Mouse (Mus musculus) monocyte, adult 5-6 weeks (primary cell): ENCODE measurements at regions not wholly inside any gene's neighbourhood (a gene's known extent, or its start where the extent isn't known, plus 50 kb on each side); places are given as distances from the start of the nearest gene placed in this dataset.

Experiments used
- ATAC-seq: fragments of 153-309, 156-312 bp; replicated peaks from 2 replicates; pipeline ENCODE4 v1.8.0; 2017; ENCODE audit warnings: mild to moderate bottlenecking; ENCODE audit not compliant: low TSS enrichment, insufficient number of reproducible peaks, severe bottlenecking, poor library complexity, low FRiP score

GRCm38 (mm10) chr1:61300491-61300890, 322.8 kb downstream of the Icos start:
- no peak for ATAC-seq

- ATAC-seq = no peak
Measured at GRCm38 (mm10) chr1:61301041-61302030, 323.6 kb downstream of the Icos start.

GRCm38 (mm10) chr1:61302570-61303071, 324.9 kb downstream of the Icos start:
- no peak for ATAC-seq

- no peak for ATAC-seq
Measured at GRCm38 (mm10) chr1:61306296-61306695, 328.6 kb downstream of the Icos start.

GRCm38 (mm10) chr1:61309563-61309962, 329.1 kb upstream of the Pard3b start:
- ATAC-seq = no peak

- no peak for ATAC-seq
Measured at GRCm38 (mm10) chr1:61310063-61310760, 328.4 kb upstream of the Pard3b start.

GRCm38 (mm10) chr1:61310761-61311090, 327.9 kb upstream of the Pard3b start:
- ATAC-seq = no peak

- ATAC-seq = no peak
Measured at GRCm38 (mm10) chr1:61313196-61313595, 325.4 kb upstream of the Pard3b start.

- ATAC-seq = no peak
Measured at GRCm38 (mm10) chr1:61316261-61316660, 322.4 kb upstream of the Pard3b start.

GRCm38 (mm10) chr1:61316736-61317135, 321.9 kb upstream of the Pard3b start:
- ATAC-seq = no peak

- ATAC-seq = no peak
Measured at GRCm38 (mm10) chr1:61318042-61318441, 320.6 kb upstream of the Pard3b start.

- ATAC-seq = no peak
Measured at GRCm38 (mm10) chr1:61321513-61322145, 317.0 kb upstream of the Pard3b start.

GRCm38 (mm10) chr1:61331456-61331855, 307.2 kb upstream of the Pard3b start:
- no peak for ATAC-seq

GRCm38 (mm10) chr1:61331906-61332305, 306.7 kb upstream of the Pard3b start:
- ATAC-seq = no peak

GRCm38 (mm10) chr1:61336367-61336766, 302.3 kb upstream of the Pard3b start:
- no peak for ATAC-seq

GRCm38 (mm10) chr1:61352921-61353320, 285.7 kb upstream of the Pard3b start:
- ATAC-seq = no peak

GRCm38 (mm10) chr1:61353481-61353880, 285.1 kb upstream of the Pard3b start:
- ATAC-seq = no peak

GRCm38 (mm10) chr1:61355241-61355640, 283.4 kb upstream of the Pard3b start:
- no peak for ATAC-seq
